Mouse (Mus musculus): ENCODE measurements around the gene Ppp2ca. TPM values are rescaled to one million over a fixed set of nuclear protein-coding genes. Genes with fewer than 3 reads are reported as not detected.
"Not testable (repeated sequence)": the region's sequence is repeated elsewhere in the genome, so short reads cannot be mapped to it uniquely, and the experiment has no call there.

Ppp2ca gene
- polyA plus RNA-seq, 1 experiment from 2014 or later = 124 TPM

- H3K36me3 ChIP-seq (ENCODE audit: control insufficient read depth, insufficient read depth, low read length); H3K4me2 ChIP-seq (ENCODE audit: low read length); H3K4me1 ChIP-seq (ENCODE audit: control insufficient read depth, insufficient read depth, low read depth, low read length); H3K9ac ChIP-seq (ENCODE audit: low read depth, low read length); H3K27me3 ChIP-seq (replicated peaks; ENCODE audit: control insufficient read depth, insufficient read depth, low read length); H3K4me3 ChIP-seq (ENCODE audit: low read length); H3K9me3 ChIP-seq (ENCODE audit: control insufficient read depth, low read length); H3K27ac ChIP-seq (ENCODE audit: low read depth, low read length): not testable (repeated sequence)
- peak; percentile 89 for ATAC-seq
- 44% methylated on average over 4 of the region's 4 CpGs for WGBS
Measured at GRCm38 (mm10) chr11:52143675-52144074, 45.2 kb downstream of the Ppp2ca start.

DNA sequence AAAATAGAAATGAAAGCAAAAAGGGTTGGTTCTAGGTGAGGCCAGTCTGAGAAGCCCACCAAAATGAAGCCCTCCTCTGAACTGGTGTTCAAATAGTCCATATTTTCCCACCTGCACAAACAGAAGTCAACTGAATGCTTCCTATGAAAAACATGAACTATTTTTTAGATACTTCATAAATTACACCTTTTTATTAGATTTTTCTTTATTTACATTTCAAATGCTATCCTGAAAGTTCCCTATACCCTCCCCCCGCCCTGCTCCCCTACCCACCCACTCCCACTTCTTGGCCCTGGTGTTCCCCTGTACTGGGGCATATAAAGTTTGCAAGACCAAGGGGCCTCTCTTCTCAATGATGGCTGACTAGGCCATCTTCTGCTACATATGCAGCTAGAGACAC lies 46.9 kb downstream of the Ppp2ca start, which contains the start of gene Olfr1373:
TSS of gene Olfr1373 (minus strand) at position 101 of the 400 bp plus-strand sequence.
- not testable (repeated sequence) for H3K9ac ChIP-seq (ENCODE audit: low read depth, low read length); H3K36me3 ChIP-seq (ENCODE audit: control insufficient read depth, insufficient read depth, low read length); H3K4me2 ChIP-seq (ENCODE audit: low read length); H3K4me3 ChIP-seq (ENCODE audit: low read length); ATAC-seq; H3K9me3 ChIP-seq (ENCODE audit: control insufficient read depth, low read length); H3K4me1 ChIP-seq (ENCODE audit: control insufficient read depth, insufficient read depth, low read depth, low read length); H3K27me3 ChIP-seq (replicated peaks; ENCODE audit: control insufficient read depth, insufficient read depth, low read length); H3K27ac ChIP-seq (ENCODE audit: low read depth, low read length)
- 100% methylated on average over 1 of the region's 1 CpGs for WGBS

DNA sequence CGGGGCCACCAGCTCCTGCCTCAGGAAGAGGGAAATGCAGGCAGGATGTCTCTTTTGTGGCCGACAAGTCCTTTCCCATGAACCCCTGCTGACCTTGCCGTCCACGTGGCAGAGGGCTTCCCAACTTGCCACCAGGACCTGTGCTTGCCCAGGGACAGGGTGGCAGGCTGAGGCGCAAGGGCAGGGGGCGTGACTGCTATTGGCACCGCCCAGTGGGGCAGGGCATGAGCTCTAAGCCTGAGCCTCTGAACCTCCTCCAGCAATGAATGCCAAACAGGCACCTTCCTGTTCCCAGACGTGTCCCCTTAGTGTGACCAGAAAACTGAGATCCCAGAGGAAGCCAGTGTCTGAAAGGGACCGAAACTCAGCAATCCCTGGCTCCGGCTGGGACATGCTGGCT lies 65.4 kb downstream of the Ppp2ca start:
- no peaks in the 10 kb centered on the region for H3K9me3 ChIP-seq (ENCODE audit: control insufficient read depth, low read length)
- H3K27me3 ChIP-seq (replicated peaks; ENCODE audit: control insufficient read depth, insufficient read depth, low read length) = peaks cover 6% of the 10 kb centered on the region
- no peak overlapping the region for H3K4me3 ChIP-seq (ENCODE audit: low read length)
- H3K36me3 ChIP-seq (ENCODE audit: control insufficient read depth, insufficient read depth, low read length) = no peaks in the 10 kb centered on the region
- 37% methylated on average over 10 of the region's 10 CpGs for WGBS
- no peak overlapping the region for H3K4me2 ChIP-seq (ENCODE audit: low read length)
- H3K9ac ChIP-seq (ENCODE audit: low read depth, low read length) = no peak overlapping the region
- H3K4me1 ChIP-seq (ENCODE audit: control insufficient read depth, insufficient read depth, low read depth, low read length) = peaks cover 3% of the 10 kb centered on the region; the same call in 1 of the 2 replicates
- ATAC-seq = no peak
- H3K27ac ChIP-seq (ENCODE audit: low read depth, low read length) = no peak overlapping the region

DNA sequence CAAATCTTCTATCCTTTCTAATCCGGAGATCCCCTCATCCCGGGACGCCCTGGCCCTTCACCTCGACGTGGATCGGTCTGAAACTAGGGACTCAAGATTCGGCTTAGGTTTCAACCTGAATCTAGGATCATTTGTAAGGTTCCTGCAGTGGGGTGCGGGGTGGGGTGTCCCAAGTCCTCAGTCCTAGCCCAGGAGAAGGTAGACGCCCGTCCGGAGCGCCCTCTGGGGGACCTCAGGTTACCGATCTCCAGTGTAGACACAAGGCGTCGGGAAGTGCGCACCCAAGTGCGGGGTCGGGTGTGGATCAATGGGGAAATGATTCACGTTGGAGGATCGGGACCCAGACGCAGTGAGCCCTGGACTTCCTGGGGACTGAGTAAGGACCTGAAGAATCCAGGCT lies 68.6 kb downstream of the Ppp2ca start:
- WGBS = 2% methylated on average over 21 of the region's 21 CpGs
- Histone ChIP-seq H3K4me2 (ENCODE audit: low read length) (no peak overlapping the region), H3K4me1 (ENCODE audit: control insufficient read depth, insufficient read depth, low read depth, low read length) (peaks cover 3% of the 10 kb centered on the region; the same call in 1 of the 2 replicates)

GRCm38 (mm10) chr11:52167901-52168302 lies 69.4 kb downstream of the Ppp2ca start:
- Histone ChIP-seq H3K27me3 (replicated peaks; ENCODE audit: control insufficient read depth, insufficient read depth, low read length) (peaks cover 11% of the 10 kb centered on the region), H3K4me2 (ENCODE audit: low read length) (peak overlapping the region; percentile 67), H3K4me3 (ENCODE audit: low read length) (peak overlapping the region; percentile 42), H3K9ac (ENCODE audit: low read depth, low read length) (peak overlapping the region; percentile 35; the same call in 1 of the 2 replicates)
- H3K9me3 ChIP-seq (ENCODE audit: control insufficient read depth, low read length); H3K36me3 ChIP-seq (ENCODE audit: control insufficient read depth, insufficient read depth, low read length); H3K4me1 ChIP-seq (ENCODE audit: control insufficient read depth, insufficient read depth, low read depth, low read length); H3K27ac ChIP-seq (ENCODE audit: low read depth, low read length): not testable (repeated sequence)
- peak; percentile 50 for ATAC-seq
- WGBS = 4% methylated on average over 21 of the region's 42 CpGs

More for the DNA sequence above, 68.6 kb downstream of the Ppp2ca start:
- no peak for ATAC-seq
- Histone ChIP-seq H3K4me3 (ENCODE audit: low read length) (no peak overlapping the region), H3K9me3 (ENCODE audit: control insufficient read depth, low read length) (no peaks in the 10 kb centered on the region), H3K27me3 (replicated peaks; ENCODE audit: control insufficient read depth, insufficient read depth, low read length) (peaks cover 11% of the 10 kb centered on the region), H3K9ac (ENCODE audit: low read depth, low read length) (no peak overlapping the region), H3K36me3 (ENCODE audit: control insufficient read depth, insufficient read depth, low read length) (no peaks in the 10 kb centered on the region), H3K27ac (ENCODE audit: low read depth, low read length) (no peak overlapping the region)

DNA sequence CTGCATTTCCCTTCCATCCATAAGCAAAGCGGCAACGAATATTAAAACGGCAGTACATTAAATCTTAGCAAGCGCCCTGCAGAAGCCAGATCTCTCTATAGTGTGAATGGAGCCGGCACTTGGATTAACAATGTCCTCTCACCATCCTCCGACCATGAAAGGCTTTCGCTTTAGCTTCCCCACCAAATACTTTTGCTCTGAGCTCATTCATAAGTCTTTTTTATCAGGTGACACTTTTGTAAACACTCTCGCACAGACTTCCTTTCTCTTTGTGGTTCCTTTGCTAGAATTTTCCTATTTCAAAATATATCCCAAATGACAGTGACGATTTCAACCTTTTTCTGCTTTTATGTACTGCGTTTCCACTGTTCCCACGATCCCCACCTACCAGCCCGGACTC lies 70.0 kb downstream of the Ppp2ca start:
- 20% methylated on average over 12 of the region's 12 CpGs for WGBS
- no peaks in the 10 kb centered on the region for H3K36me3 ChIP-seq (ENCODE audit: control insufficient read depth, insufficient read depth, low read length)
- no peak overlapping the region for H3K27ac ChIP-seq (ENCODE audit: low read depth, low read length)
- H3K4me1 ChIP-seq (ENCODE audit: control insufficient read depth, insufficient read depth, low read depth, low read length) = peaks cover 3% of the 10 kb centered on the region; the same call in 1 of the 2 replicates
- H3K9me3 ChIP-seq (ENCODE audit: control insufficient read depth, low read length) = no peaks in the 10 kb centered on the region
- H3K27me3 ChIP-seq (replicated peaks; ENCODE audit: control insufficient read depth, insufficient read depth, low read length) = peaks cover 11% of the 10 kb centered on the region
- H3K4me2 ChIP-seq (ENCODE audit: low read length) = peak overlapping the region; percentile 67
- H3K9ac ChIP-seq (ENCODE audit: low read depth, low read length) = no peak overlapping the region; the same call in 1 of the 2 replicates
- no peak for ATAC-seq
- peak overlapping the region; percentile 42 for H3K4me3 ChIP-seq (ENCODE audit: low read length)

Small RNA genes within 50 kb of the gene (microRNA-seq; reads per million reads assigned to microRNA genes)
- gene Gm24157 (not detected), gene Mir3061 (48.5 reads per million, percentile 40 among the genes with 10 or more reads in this experiment)

Other genes with a start within 250 kb of the Ppp2ca start
- gene Jade2, start 241.0 kb upstream of the Ppp2ca start, polyA plus RNA-seq (2015; fragmentation: Nextera tagmentation; extraction: Ambion mirVana) = 1.1 TPM in 2 replicates
- gene Cdkn2aipnl, start 131.0 kb upstream of the Ppp2ca start, polyA plus RNA-seq (2015; fragmentation: Nextera tagmentation; extraction: Ambion mirVana) = 121 and 122 TPM in 2 replicates
- 219 and 224 TPM in 2 replicates for gene Ube2b, start 97.9 kb upstream of the Ppp2ca start, polyA plus RNA-seq (2015; fragmentation: Nextera tagmentation; extraction: Ambion mirVana)
- 29.4 and 30.3 TPM in 2 replicates for gene Cdkl3, start 94.5 kb upstream of the Ppp2ca start, polyA plus RNA-seq (2015; fragmentation: Nextera tagmentation; extraction: Ambion mirVana)
- not detected in 2 replicates for gene Olfr1373, start 46.8 kb downstream of the Ppp2ca start, polyA plus RNA-seq (2015; fragmentation: Nextera tagmentation; extraction: Ambion mirVana)
- not detected in 2 replicates for gene Olfr1371, start 115.3 kb downstream of the Ppp2ca start, polyA plus RNA-seq (2015; fragmentation: Nextera tagmentation; extraction: Ambion mirVana)
- 1,003 and 1,005 TPM in 2 replicates for gene Skp1a, start 133.3 kb downstream of the Ppp2ca start, polyA plus RNA-seq (2015; fragmentation: Nextera tagmentation; extraction: Ambion mirVana)
- gene Tcf7, start 184.3 kb downstream of the Ppp2ca start, polyA plus RNA-seq (2015; fragmentation: Nextera tagmentation; extraction: Ambion mirVana) = 1.2 and 3.1 TPM in 2 replicates